Mouse (Mus musculus) frontal cortex, postnatal 14 days (tissue): ENCODE results near the gene Ppp1r12c.

ENCODE experiments used
- DNase-seq, 2 experiments: peaks; one replicate each; pipeline ENCODE4 v3.0.0; 2022; ENCODE audit warnings: low spot score in 2 of 2

Gene Ppp1r12c

GRCm38 (mm10) chr7:4492284-4493224 lies 8.9 kb downstream of the Ppp1r12c start:
- no peak for DNase-seq

GRCm38 (mm10) chr7:4491308-4491707 lies 10.2 kb downstream of the Ppp1r12c start:
- DNase-seq: no peak

GRCm38 (mm10) chr7:4482281-4482680 lies 19.2 kb downstream of the Ppp1r12c start:
- no peak for DNase-seq

GRCm38 (mm10) chr7:4479674-4480073 lies 21.8 kb downstream of the Ppp1r12c start:
- no peak for DNase-seq

GRCm38 (mm10) chr7:4478796-4479291 lies 22.6 kb downstream of the Ppp1r12c start:
- DNase-seq: no peak

GRCm38 (mm10) chr7:4478021-4478795 lies 23.3 kb downstream of the Ppp1r12c start:
- DNase-seq: peak in 1 of 2 experiments; percentile 60

- DNase-seq: no peak
Measured at GRCm38 (mm10) chr7:4473940-4474339, 27.5 kb downstream of the Ppp1r12c start.

GRCm38 (mm10) chr7:4471179-4471555 lies 30.3 kb downstream of the Ppp1r12c start:
- DNase-seq: peak; percentile 73 to 85

GRCm38 (mm10) chr7:4470275-4471178 lies 31.0 kb downstream of the Ppp1r12c start:
- peak in 1 of 2 experiments; percentile 44 for DNase-seq

GRCm38 (mm10) chr7:4467801-4468200 lies 33.7 kb downstream of the Ppp1r12c start:
- no peak for DNase-seq

- no peak for DNase-seq
Measured at GRCm38 (mm10) chr7:4464194-4464824, 37.2 kb downstream of the Ppp1r12c start.

GRCm38 (mm10) chr7:4460576-4461434 lies 40.7 kb downstream of the Ppp1r12c start, which contains the start of gene Eps8l1:
TSS of gene Eps8l1 (plus strand) at chr7:4460674.
- DNase-seq: no peak

- no peak for DNase-seq
Measured at GRCm38 (mm10) chr7:4452644-4453043, 48.8 kb downstream of the Ppp1r12c start.

GRCm38 (mm10) chr7:4449211-4449610 lies 52.3 kb downstream of the Ppp1r12c start:
- no peak for DNase-seq

GRCm38 (mm10) chr7:4448439-4448838 lies 53.0 kb downstream of the Ppp1r12c start:
- DNase-seq: no peak

GRCm38 (mm10) chr7:4447138-4447537 lies 54.3 kb downstream of the Ppp1r12c start:
- no peak for DNase-seq

GRCm38 (mm10) chr7:4445216-4445791 lies 56.2 kb downstream of the Ppp1r12c start, which contains the start of gene Rdh13:
TSS of gene Rdh13 (minus strand) at chr7:4445649.
- DNase-seq: peak; percentile 84 to 85

GRCm38 (mm10) chr7:4440549-4440948 lies 60.9 kb downstream of the Ppp1r12c start:
- no peak for DNase-seq

- no peak for DNase-seq
Measured at GRCm38 (mm10) chr7:4437721-4438120, 63.8 kb downstream of the Ppp1r12c start.
